Mouse (Mus musculus): ENCODE data around the gene Fhod1. TPM values are rescaled to one million over a fixed set of nuclear protein-coding genes. Genes with fewer than 3 reads are reported as not detected.

Fhod1 gene
- polyA plus RNA-seq, 1 experiment from 2014 or later = 0.49 TPM

DNA sequence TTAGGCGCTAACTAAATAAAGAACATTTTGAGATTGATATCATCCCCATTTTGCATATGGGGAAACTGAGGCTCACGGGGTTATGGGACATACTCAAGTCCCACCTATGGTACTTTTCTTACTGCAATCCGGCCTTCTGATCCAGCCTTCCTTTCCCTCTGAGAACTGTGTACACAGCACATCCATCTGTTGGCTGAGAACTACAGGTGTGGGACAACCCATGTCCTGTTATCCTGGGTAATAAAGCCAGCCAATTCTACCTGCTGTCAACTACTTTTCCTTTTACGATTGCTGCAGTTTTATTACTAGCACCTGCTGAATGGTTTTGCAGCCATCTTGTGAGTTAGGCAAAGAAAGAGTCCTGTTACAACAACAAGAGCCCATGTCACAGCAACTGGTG lies 6.8 kb upstream of the Fhod1 start:
- Histone ChIP-seq H3K27ac (ENCODE audit: low read length) (no peak overlapping the region), H3K4me2 (ENCODE audit: low read length) (no peak overlapping the region), H3K9ac (ENCODE audit: low read depth, low read length) (no peak overlapping the region), H3K36me3 (ENCODE audit: control insufficient read depth, insufficient read depth, low read length) (peaks cover 11% of the 10 kb centered on the region; the same call in 1 of the 2 replicates), H3K27me3 (ENCODE audit: control insufficient read depth, insufficient read depth, low read depth, low read length) (no peaks in the 10 kb centered on the region), H3K4me1 (ENCODE audit: control insufficient read depth, insufficient read depth, low read length) (peaks cover 8% of the 10 kb centered on the region; the same call in 1 of the 2 replicates), H3K9me3 (replicated peaks; ENCODE audit: control insufficient read depth, low read length, poor library complexity, severe bottlenecking) (no peaks in the 10 kb centered on the region), H3K4me3 (ENCODE audit: low read depth, low read length) (no peak overlapping the region)
- no peak for ATAC-seq
- 88% methylated on average over 4 of the region's 4 CpGs for WGBS

- H3K4me3 ChIP-seq (ENCODE audit: low read depth, low read length) = no peak overlapping the region
- ATAC-seq = no peak
These were observed 5.9 kb upstream of the Fhod1 start for GRCm38 (mm10) chr8:105353583-105354135.

GRCm38 (mm10) chr8:105350186-105350585 lies 2.4 kb upstream of the Fhod1 start:
- ATAC-seq = no peak
- Histone ChIP-seq H3K4me1 (ENCODE audit: control insufficient read depth, insufficient read depth, low read length) (peaks cover 14% of the 10 kb centered on the region; the same call in 1 of the 2 replicates), H3K36me3 (ENCODE audit: control insufficient read depth, insufficient read depth, low read length) (no peaks in the 10 kb centered on the region), H3K4me3 (ENCODE audit: low read depth, low read length) (peak overlapping the region; percentile 67), H3K4me2 (ENCODE audit: low read length) (peak overlapping the region; percentile 93), H3K27ac (ENCODE audit: low read length) (no peak overlapping the region), H3K9me3 (replicated peaks; ENCODE audit: control insufficient read depth, low read length, poor library complexity, severe bottlenecking) (no peaks in the 10 kb centered on the region), H3K27me3 (ENCODE audit: control insufficient read depth, insufficient read depth, low read depth, low read length) (peaks cover 12% of the 10 kb centered on the region; the same call in 1 of the 2 replicates), H3K9ac (ENCODE audit: low read depth, low read length) (peak overlapping the region; percentile 3; the same call in 1 of the 2 replicates)
- WGBS = 36% methylated on average over 7 of the region's 7 CpGs

More at GRCm38 (mm10) chr8:105353583-105354135, 5.9 kb upstream of the Fhod1 start:
- Histone ChIP-seq H3K9me3 (replicated peaks; ENCODE audit: control insufficient read depth, low read length, poor library complexity, severe bottlenecking) (no peaks in the 10 kb centered on the region), H3K27ac (ENCODE audit: low read length) (no peak overlapping the region), H3K4me1 (ENCODE audit: control insufficient read depth, insufficient read depth, low read length) (peaks cover 8% of the 10 kb centered on the region; the same call in 1 of the 2 replicates), H3K4me2 (ENCODE audit: low read length) (no peak overlapping the region), H3K36me3 (ENCODE audit: control insufficient read depth, insufficient read depth, low read length) (peaks cover 11% of the 10 kb centered on the region; the same call in 1 of the 2 replicates), H3K27me3 (ENCODE audit: control insufficient read depth, insufficient read depth, low read depth, low read length) (no peaks in the 10 kb centered on the region), H3K9ac (ENCODE audit: low read depth, low read length) (no peak overlapping the region)
- 76% methylated on average over 8 of the region's 8 CpGs for WGBS

DNA sequence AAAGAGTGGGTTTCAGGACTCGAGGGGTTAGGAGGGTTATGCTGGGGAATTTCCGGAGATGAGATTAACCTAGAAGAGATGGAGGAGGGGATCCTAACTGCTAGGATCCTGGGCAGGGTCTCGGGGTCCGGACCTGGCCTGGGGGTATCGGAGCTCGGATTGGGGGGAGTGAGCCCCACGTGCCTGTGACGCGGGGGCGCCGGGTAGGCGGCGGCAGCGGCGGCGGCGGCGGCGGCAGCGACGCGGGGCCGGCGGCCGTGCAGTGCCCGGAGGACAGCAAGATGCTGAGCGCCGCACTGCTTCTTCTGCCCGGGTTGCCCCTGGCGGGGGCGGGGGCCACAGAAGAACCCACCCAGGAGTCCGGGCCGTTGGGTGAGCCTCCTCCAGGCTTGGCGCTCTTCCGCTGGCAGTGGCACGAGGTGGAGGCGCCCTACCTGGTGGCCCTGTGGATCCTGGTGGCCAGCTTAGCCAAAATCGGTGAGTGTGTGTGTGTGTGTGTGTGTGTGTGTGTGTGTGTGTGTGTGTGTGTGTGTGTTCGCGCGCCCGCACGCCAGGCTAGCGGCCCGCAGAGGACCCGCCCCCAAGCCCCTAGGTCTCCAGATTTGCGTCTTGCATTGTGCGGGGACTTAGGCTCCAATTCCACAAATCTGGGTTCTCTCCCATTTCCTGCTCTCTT lies 1.5 kb upstream of the Fhod1 start:
- Histone ChIP-seq H3K4me2 (ENCODE audit: low read length) (peak overlapping the region; percentile 93), H3K9ac (ENCODE audit: low read depth, low read length) (peak overlapping the region; percentile 80), H3K27me3 (ENCODE audit: control insufficient read depth, insufficient read depth, low read depth, low read length) (peaks cover 12% of the 10 kb centered on the region; the same call in 1 of the 2 replicates), H3K27ac (ENCODE audit: low read length) (peak overlapping the region; percentile 81), H3K36me3 (ENCODE audit: control insufficient read depth, insufficient read depth, low read length) (no peaks in the 10 kb centered on the region), H3K9me3 (replicated peaks; ENCODE audit: control insufficient read depth, low read length, poor library complexity, severe bottlenecking) (no peaks in the 10 kb centered on the region), H3K4me1 (ENCODE audit: control insufficient read depth, insufficient read depth, low read length) (peaks cover 14% of the 10 kb centered on the region; the same call in 1 of the 2 replicates), H3K4me3 (ENCODE audit: low read depth, low read length) (peak overlapping the region; percentile 67)
- ATAC-seq = peak; percentile 50
- WGBS = under 1% methylated on average over 31 of the region's 48 CpGs

- Histone ChIP-seq H3K9me3 (replicated peaks; ENCODE audit: control insufficient read depth, low read length, poor library complexity, severe bottlenecking) (no peaks in the 10 kb centered on the region), H3K4me2 (ENCODE audit: low read length) (peak within 1 kb of the TSS; percentile 93), H3K4me3 (ENCODE audit: low read depth, low read length) (peak within 1 kb of the TSS; percentile 67), H3K27me3 (ENCODE audit: control insufficient read depth, insufficient read depth, low read depth, low read length) (peaks cover 12% of the 10 kb centered on the region; the same call in 1 of the 2 replicates), H3K9ac (ENCODE audit: low read depth, low read length) (peak within 1 kb of the TSS; percentile 80), H3K27ac (ENCODE audit: low read length) (peak within 1 kb of the TSS; percentile 81), H3K36me3 (ENCODE audit: control insufficient read depth, insufficient read depth, low read length) (no peaks in the 10 kb centered on the region), H3K4me1 (ENCODE audit: control insufficient read depth, insufficient read depth, low read length) (peaks cover 14% of the 10 kb centered on the region; the same call in 1 of the 2 replicates)
- peak; percentile 43 for ATAC-seq
- WGBS = under 1% methylated on average over 34 of the region's 34 CpGs
These were observed 820 bp upstream of the Fhod1 start, which contains the start of gene Slc9a5 for GRCm38 (mm10) chr8:105348450-105349095. Gene Slc9a5 (plus strand): TSS chr8:105348843.

- Histone ChIP-seq H3K4me3 (ENCODE audit: low read depth, low read length) (peak overlapping the region; percentile 67), H3K27me3 (ENCODE audit: control insufficient read depth, insufficient read depth, low read depth, low read length) (peaks cover 12% of the 10 kb centered on the region; the same call in 1 of the 2 replicates), H3K27ac (ENCODE audit: low read length) (no peak overlapping the region), H3K36me3 (ENCODE audit: control insufficient read depth, insufficient read depth, low read length) (no peaks in the 10 kb centered on the region), H3K9ac (ENCODE audit: low read depth, low read length) (peak overlapping the region; percentile 11), H3K4me1 (ENCODE audit: control insufficient read depth, insufficient read depth, low read length) (peaks cover 14% of the 10 kb centered on the region; the same call in 1 of the 2 replicates), H3K4me2 (ENCODE audit: low read length) (peak overlapping the region; percentile 93), H3K9me3 (replicated peaks; ENCODE audit: control insufficient read depth, low read length, poor library complexity, severe bottlenecking) (no peaks in the 10 kb centered on the region)
- WGBS = under 1% methylated on average over 34 of the region's 34 CpGs
- peak; percentile 16 for ATAC-seq
These were observed 934 bp downstream of the Fhod1 start for GRCm38 (mm10) chr8:105346611-105347427.

DNA sequence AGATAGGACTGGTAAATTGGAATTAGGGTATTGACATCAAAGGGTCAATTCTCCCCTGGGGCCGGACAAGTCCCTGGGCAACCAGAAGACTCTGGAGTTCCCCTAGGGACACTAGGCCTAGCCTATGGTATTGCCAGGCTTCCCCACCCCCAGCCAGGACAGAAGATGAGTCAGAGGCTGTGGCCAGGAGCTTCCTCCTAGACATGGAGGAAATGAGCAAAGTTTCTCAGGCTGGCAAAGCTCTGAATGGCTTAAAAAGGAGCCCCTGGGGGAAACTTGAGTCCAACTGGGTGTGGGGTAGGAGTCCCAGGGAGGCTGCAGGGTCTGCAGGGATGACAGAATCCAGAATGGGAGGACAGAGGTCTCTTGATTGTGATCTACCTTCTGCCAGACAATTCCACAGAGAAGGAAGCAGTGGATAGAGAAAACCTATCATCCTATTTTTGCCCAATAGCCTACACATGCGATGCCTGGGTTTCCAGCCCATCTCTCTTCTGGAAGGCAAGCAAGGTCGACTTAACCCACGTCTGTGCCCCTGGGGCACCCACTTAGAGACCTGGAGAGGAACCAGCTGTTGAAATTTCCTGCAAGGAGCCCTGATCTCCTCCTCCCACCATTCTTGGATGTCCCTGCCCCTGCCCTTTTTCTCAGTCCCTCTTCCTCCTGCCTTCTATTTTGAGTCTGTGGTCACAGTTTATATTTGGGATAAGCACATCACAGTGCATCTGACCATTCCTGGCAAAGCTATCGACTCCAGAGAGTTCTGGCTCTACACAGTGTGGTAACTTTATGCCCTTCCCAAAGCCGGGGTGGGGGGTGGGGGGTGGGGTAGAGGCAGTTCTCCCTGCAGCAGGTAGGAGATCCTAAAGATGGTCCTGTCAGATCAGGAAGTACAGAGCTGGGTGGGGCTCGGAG lies 2.4 kb downstream of the Fhod1 start:
- Histone ChIP-seq H3K4me1 (ENCODE audit: control insufficient read depth, insufficient read depth, low read length) (peaks cover 8% of the 10 kb centered on the region; the same call in 1 of the 2 replicates), H3K27me3 (ENCODE audit: control insufficient read depth, insufficient read depth, low read depth, low read length) (peaks cover 12% of the 10 kb centered on the region; the same call in 1 of the 2 replicates), H3K27ac (ENCODE audit: low read length) (no peak overlapping the region), H3K9me3 (replicated peaks; ENCODE audit: control insufficient read depth, low read length, poor library complexity, severe bottlenecking) (no peaks in the 10 kb centered on the region), H3K9ac (ENCODE audit: low read depth, low read length) (no peak overlapping the region), H3K4me2 (ENCODE audit: low read length) (no peak overlapping the region), H3K4me3 (ENCODE audit: low read depth, low read length) (no peak overlapping the region), H3K36me3 (ENCODE audit: control insufficient read depth, insufficient read depth, low read length) (no peaks in the 10 kb centered on the region)
- 83% methylated on average over 7 of the region's 7 CpGs for WGBS
- ATAC-seq = no peak
